Mouse (Mus musculus) left cerebral cortex, postnatal 4 days (tissue): ENCODE data around the gene Barx1. TPM values are rescaled to one million over a fixed set of nuclear protein-coding genes. Genes with fewer than 3 reads are reported as not detected.

ENCODE experiments used
- DNase-seq: peaks from one replicate; pipeline ENCODE4 v3.0.0-alpha.2; 2022
- intact Hi-C: fragments of 180-260 bp; cut with DNase I; formaldehyde crosslinking; loops from one replicate; pipeline ENCODE4 v1.15.1; 2025
- total RNA-seq, 2 experiments: library from RNA; stranded (reverse); gene quantifications; 2 replicates each; pipeline ENCODE4 v1.2.3; 2021

Gene Barx1
- not detected for total RNA-seq

- intact Hi-C loops: no loop called here
- DNase-seq: no peak
Observed at GRCm38 (mm10) chr13:48662431-48663143, at the start of gene Barx1. Gene Barx1 (plus strand): TSS chr13:48662998.

DNA sequence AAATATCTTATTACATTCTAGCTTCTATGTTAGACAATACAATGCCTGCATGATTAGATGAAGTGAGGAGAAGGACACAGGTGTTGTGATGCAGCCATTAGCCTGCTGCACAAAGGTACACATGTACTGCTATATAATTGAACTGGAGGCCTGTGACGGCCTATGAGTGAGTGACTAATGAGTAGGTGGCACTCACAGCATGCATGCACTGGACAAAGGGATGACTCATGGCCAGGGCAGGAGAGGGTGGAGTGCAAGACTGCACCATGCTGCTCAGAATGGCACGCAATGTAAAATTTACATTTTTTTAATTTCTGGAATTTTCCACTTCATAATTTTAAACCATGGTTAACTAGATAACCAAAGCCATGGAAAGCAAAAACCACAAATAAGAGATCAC lies 48.3 kb upstream of the Barx1 start:
- no peak for DNase-seq
- intact Hi-C loops: no loop called here

DNA sequence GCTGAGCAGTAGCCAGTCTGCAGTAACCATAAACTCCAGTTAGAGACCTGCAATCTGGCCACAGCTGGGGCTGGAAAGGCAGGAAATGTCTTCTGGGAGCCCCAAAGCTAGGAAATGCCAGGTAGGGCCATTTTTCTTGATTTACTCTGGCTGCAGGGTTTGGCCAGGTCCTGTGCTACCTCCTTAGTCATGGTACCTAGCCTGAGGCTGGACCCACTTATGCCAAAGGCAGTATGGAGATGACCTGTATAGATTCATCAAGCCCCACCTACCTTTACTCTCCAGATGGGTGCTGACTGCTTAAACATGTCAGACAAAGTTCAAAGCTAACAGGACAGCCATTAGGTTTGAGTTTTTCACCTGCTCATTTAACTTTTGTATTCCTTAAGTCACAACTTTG lies 45.0 kb upstream of the Barx1 start:
- intact Hi-C loops: no loop called here
- no peak for DNase-seq

DNA sequence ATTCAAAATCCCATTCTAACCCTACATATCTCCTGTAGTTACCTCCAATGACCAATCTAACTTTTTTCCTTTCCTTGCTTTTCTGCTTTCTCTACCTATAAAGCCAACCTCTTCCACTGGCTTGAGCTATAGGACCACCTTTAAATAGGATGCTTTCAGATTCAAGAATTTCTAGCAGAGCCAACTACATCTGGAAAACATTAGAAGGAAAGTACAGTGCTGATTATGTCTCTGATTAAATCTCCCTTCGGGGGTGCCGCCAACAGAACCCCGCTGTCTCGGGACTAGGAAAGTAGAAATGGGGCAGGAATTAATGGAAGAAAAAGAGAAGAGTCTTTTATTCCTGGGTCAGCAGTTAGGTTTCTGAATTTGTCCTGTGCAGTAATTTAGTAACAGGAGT lies 43.9 kb upstream of the Barx1 start:
- intact Hi-C loops: no loop called here
- no peak for DNase-seq

- DNase-seq: no peak
- intact Hi-C loops: no loop called here
Observed at GRCm38 (mm10) chr13:48624968-48625398, 37.8 kb upstream of the Barx1 start.

GRCm38 (mm10) chr13:48625433-48626184 lies 37.2 kb upstream of the Barx1 start, which contains the start of gene Ptpdc1:
Gene Ptpdc1 (minus strand): TSS chr13:48625664.
- intact Hi-C loops: no loop called here
- DNase-seq: peak; percentile 97

DNA sequence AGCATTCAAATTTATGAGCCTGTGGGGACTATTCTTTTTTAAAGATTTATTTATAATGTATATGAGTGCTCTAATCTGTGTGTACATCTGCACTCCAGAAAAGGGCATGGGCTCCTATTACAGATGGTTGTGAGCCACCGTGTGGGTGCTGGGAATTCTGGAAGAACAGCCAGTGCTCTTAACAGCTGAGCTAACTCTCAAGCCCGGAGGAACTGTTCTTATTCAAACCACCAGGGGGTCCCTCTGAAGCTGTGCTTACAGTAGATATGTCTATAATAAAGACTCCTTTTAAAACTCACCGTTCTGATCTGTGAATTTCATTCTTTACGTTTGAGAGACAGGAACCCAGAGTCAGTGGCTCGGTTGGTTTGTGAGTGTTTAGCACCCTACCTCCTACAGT lies 31.1 kb upstream of the Barx1 start:
- DNase-seq: no peak
- intact Hi-C loops: no loop called here

- intact Hi-C loops: no loop called here
- no peak for DNase-seq
Observed at GRCm38 (mm10) chr13:48637706-48638105, 25.1 kb upstream of the Barx1 start.

DNA sequence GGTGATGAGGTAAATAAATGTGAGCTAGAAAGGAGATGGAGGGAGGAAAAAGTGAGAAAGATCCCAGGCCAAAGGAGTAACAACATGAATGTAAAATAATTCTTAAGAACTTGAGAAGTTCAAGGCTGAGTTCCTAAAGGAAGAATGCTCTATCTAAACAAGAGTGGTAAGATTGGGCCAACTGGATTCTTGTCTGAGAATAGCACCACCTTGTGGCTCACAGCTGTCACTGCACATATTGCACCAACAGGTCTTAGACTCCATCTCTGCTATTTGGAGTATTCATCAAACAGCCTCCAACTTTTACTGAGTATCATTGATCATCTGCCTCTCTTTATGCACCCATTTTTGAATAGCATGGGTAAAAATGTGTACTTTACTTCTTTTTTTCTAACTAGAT lies 23.2 kb upstream of the Barx1 start:
- peak; percentile 51 for DNase-seq
- intact Hi-C loops: no loop called here

DNA sequence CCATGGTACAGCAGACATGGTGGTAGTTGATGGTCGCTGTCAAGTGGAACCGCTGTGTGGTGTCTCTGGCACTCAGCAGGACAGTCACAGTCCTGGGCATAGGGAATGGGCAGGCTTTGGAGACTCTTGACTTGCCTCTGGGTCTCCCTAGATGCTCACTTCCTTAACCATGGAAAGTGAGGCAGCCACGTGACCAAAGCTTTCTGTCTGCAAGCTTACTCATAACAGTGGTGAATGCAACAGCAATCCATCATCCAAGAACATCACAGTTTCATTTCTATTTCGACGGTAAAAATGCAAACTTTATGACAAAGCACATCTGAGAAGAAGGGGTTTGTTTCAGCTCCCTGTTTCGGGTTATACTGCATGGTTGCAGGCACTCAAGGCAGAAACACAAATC lies 19.7 kb upstream of the Barx1 start:
- DNase-seq: no peak
- intact Hi-C loops: loop anchor here (5.0 kb wide), 1 partner anchor 116 kb away; no protein-coding TSS in a partner anchor

DNA sequence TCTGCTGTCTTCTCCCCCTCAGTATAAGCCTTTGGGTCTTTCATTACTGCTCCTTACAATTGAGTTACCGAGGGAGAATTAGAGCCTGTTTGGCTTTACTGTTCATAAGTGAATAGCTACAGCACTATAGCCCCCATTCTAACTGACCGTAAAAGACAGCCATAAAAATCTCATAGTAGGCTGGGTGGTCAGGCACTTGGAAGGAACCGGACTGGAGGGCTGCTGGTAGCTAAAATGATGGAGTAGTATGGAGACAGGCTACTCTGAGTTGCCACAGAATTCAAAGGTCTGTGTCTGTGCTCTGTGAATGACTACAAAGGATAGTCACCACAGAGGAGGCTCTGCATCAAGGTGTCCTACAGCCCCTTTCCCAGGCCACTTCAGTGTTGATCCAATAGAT lies 18.8 kb upstream of the Barx1 start:
- no peak for DNase-seq
- intact Hi-C loops: loop anchor here (5.0 kb wide), 1 partner anchor 117 kb away; no protein-coding TSS in a partner anchor

- DNase-seq: no peak
Observed at GRCm38 (mm10) chr13:48646696-48647095, 16.1 kb upstream of the Barx1 start.

GRCm38 (mm10) chr13:48650615-48651014 lies 12.2 kb upstream of the Barx1 start:
- intact Hi-C loops: loop anchor here (10.0 kb wide), 2 partner anchors 224 to 524 kb away; partner anchors contain the start of gene Phf2

More at GRCm38 (mm10) chr13:48646696-48647095, 16.1 kb upstream of the Barx1 start:
- intact Hi-C loops: no loop called here

DNA sequence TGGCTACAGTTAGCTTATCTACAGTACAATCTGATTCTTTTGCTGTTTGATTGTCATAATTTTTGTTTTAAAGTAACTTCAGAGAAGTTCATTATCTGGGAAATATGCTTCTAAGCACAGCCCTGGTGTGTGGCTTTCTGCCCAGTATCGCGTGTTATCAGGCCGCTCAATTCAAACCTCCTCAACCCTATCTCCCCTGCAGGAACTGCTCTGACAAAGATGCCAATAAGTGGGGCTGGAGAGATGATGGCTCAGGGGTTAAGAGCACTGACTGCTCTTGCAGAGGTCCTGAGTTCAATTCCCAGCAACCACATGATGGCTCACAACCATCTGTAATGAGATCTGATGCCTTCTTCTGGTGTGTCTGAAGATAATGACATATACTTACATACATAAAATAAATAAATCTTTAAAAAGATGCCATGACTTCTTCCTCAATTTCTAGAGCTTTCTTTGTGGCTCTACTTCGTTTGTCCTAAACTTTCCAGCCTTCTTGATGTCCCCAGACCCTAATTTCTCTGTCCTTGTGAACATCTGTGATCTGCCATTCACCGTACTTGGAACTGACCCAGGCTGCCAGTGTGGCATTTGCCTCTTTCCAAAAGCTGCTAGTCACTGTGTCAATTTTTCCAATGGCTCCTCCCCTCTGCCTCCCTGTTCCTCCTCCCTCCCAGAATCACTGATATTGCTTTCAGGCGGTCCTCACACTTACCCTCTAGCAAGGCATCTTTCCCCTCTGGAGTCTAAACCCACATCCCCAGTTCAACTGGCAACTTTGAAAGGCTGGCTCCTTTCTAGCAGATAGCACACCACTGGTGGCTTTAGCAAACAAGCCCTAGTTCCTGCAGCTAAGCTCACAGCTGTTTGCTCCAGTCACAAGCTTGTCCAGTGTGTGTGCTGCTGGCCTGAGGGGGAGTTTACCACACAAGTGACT lies 11.4 kb upstream of the Barx1 start:
- DNase-seq: no peak
- intact Hi-C loops: loop anchor here (10.0 kb wide), 2 partner anchors 223 to 523 kb away; partner anchors contain the start of gene Phf2

More at GRCm38 (mm10) chr13:48650615-48651014, 12.2 kb upstream of the Barx1 start:
- DNase-seq: no peak

DNA sequence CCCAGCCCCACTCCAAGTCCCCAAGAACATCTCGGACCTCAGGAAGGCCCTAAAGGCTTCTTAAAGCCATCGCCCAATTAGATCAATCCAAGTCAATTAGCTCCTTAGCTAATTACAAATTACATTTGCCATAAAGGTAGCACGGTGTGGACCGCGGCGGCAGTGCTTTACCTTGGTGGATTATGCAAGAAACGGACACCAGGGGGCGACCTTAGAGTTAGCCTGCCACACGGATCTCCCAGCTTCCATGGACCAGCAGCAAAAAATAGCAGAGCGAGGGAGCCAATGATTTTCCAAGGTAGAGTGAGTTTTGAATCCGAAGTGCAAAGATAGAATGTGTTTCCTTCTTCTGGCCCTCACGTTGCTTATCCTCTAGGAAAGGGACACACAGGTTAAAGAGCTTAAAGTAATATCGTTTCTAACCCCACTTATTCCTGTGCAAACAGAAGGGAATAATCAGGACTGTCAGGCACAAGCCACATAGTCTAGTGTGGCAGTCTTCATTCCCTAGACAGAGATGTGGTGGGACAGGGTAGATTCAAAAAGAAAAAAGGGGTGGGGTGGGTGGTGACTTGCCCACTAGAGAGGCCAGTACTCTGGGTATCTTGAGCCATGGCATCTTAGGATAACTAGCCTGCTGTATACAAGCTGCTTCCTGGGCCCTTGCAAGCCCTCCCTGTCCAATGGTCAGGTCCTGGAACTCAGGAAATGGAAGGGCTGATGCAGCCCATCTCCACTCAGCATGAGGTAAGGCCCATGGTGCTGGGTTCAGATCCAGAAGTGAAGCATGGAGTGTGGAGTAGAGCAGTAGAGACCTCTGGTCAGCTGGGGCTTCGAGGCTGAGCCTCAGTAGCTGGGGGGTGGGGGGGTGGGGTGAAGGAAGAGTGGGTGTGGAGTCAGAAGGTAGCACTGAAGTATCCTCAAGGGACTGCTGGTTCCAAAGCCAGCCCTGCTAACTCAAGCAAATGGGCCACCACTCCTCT lies 8.7 kb upstream of the Barx1 start:
- intact Hi-C loops: loop anchor here (10.0 kb wide), 2 partner anchors 221 to 521 kb away; partner anchors contain the start of gene Phf2
- DNase-seq: peak; percentile 76

DNA sequence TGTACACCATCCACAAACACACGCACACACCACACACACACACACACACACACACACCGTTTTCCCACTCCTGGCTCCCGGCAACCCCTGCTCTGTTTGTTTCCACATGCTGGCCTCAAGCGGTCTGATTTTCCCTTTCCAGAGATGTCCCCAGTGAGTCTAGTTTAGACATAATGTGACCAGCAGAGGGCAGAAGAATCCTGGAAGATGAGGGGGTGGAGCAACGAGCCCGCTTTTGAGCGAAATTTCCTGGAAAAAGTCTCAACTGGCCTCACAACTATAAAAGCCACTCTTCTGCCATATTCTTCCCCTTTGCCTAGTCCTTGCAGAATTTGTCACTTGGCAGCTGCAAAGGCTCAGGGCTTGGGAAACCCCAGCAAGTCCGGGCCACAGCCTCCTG lies 7.2 kb upstream of the Barx1 start:
- intact Hi-C loops: loop anchor here (5.0 to 10.0 kb wide), 3 partner anchors 142 to 519 kb away; partner anchors contain the start of gene Phf2

DNA sequence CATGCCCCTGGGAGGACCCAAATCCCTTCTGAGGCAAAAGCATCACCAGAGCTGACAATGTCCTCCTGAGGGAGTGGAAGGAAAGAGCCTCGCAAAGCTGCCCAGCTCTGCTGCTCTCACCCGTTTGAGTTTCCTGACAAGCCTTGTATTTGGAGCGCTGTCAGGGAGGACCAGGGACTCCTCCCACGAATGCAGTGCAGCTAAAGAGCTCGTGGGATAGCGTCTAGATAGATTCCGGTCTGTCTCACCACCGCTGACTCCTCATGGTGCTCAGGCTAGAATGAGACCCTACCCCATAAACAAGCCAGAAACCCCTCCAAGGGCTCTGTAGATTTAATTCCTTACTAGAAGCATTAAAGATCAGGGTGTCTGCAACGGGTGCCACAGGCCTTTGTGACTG lies 5.0 kb upstream of the Barx1 start:
- intact Hi-C loops: loop anchor here (5.0 to 10.0 kb wide), 3 partner anchors 140 to 517 kb away; partner anchors contain the start of gene Phf2
- DNase-seq: no peak

More for the DNA sequence above, 7.2 kb upstream of the Barx1 start:
- DNase-seq: peak; percentile 54

- intact Hi-C loops: loop anchor here (5.0 to 10.0 kb wide), 3 partner anchors 139 to 516 kb away; partner anchors contain the start of gene Phf2
Observed at GRCm38 (mm10) chr13:48658588-48659253, 4.1 kb upstream of the Barx1 start.

More at GRCm38 (mm10) chr13:48658588-48659253, 4.1 kb upstream of the Barx1 start:
- no peak for DNase-seq
